Mouse (Mus musculus) intestine, postnatal 0 days (tissue): Measurements from ENCODE around the gene Lsm2. TPM values are rescaled to one million over a fixed set of nuclear protein-coding genes. Genes with fewer than 3 reads are reported as not detected.
A peak's percentile ranks its signal among the peaks of the same experiment; 100 is the strongest.
"Not testable (repeated sequence)": the region's sequence is repeated elsewhere in the genome, so short reads cannot be mapped to it uniquely, and the experiment has no call there.

Source experiments
- ATAC-seq: fragments of 200-750 bp; cut with Nextera tagmentation; 2 replicates; pipeline ENCODE4 v1.8.0; 2017; ENCODE audit warnings: mild to moderate bottlenecking, moderate TSS enrichment, moderate library complexity
- H3K27ac ChIP-seq: fragments of 300-500 bp; sonication (generic); 2 replicates; pipeline ENCODE4 v1.5.1; 2014; ENCODE audit warnings: mild to moderate bottlenecking, low read depth, low read length, moderate library complexity
- H3K27me3 ChIP-seq: fragments of 300-500 bp; sonication (generic); replicated peaks from 2 replicates; pipeline ENCODE4 v1.6.1; 2014; ENCODE audit warnings: low read length, mixed read lengths; ENCODE audit not compliant: control insufficient read depth, insufficient read depth
- H3K36me3 ChIP-seq: fragments of 300-500 bp; sonication (generic); 2 replicates; pipeline ENCODE4 v1.6.1; 2014; ENCODE audit warnings: mild to moderate bottlenecking, moderate library complexity; ENCODE audit not compliant: control insufficient read depth, insufficient read depth
- H3K4me1 ChIP-seq: fragments of 300-500 bp; sonication (generic); replicated peaks from 2 replicates; pipeline ENCODE4 v1.6.1; 2014; ENCODE audit warnings: antibody characterized with exemption, low read length, mixed read lengths; ENCODE audit not compliant: control insufficient read depth, insufficient read depth
- H3K4me2 ChIP-seq: fragments of 300-500 bp; sonication (generic); replicated peaks from 2 replicates; pipeline ENCODE4 v1.6.1; 2014; ENCODE audit warnings: low read depth, mild to moderate bottlenecking, moderate library complexity
- H3K4me3 ChIP-seq: fragments of 300-500 bp; sonication (generic); 2 replicates; pipeline ENCODE4 v1.5.1; 2014; ENCODE audit warnings: low read depth, low read length
- H3K9ac ChIP-seq: fragments of 300-500 bp; sonication (generic); 2 replicates; pipeline ENCODE4 v1.6.1; 2014; ENCODE audit warnings: mild to moderate bottlenecking, low read depth, low read length
- H3K9me3 ChIP-seq: fragments of 300-500 bp; sonication (generic); 2 replicates; pipeline ENCODE4 v1.6.1; 2016; ENCODE audit warnings: mixed run types; ENCODE audit not compliant: control insufficient read depth
- CTCF ChIP-seq: sonication (generic); IDR thresholded peaks from 2 replicates; pipeline ENCODE4 v1.5.1; 2016; ENCODE audit warnings: low read depth, mild to moderate bottlenecking, control low read depth, antibody characterized with exemption, moderate library complexity
- WGBS: fragments of 180-500 bp; shearing (Covaris S2); extraction: QIAGEN DNeasy Blood & Tissue Kit; methylation state at CpG from one replicate; pipeline ENCODE4 v1.1.7; 2014; 5-methylcytosine and 5-hydroxymethylcytosine counted together
- polyA plus RNA-seq: library from polyadenylated mRNA; unstranded; fragments of >200 nt; fragmentation: Nextera tagmentation; extraction: Ambion mirVana; gene quantifications from 2 replicates; pipeline ENCODE4 v1.2.1, GENCODE M21; 2015

Lsm2 gene
- polyA plus RNA-seq, 1 experiment from 2014 or later: 76.6 TPM

GRCm38 (mm10) chr17:34959881-34960515 is 21.7 kb upstream of the Lsm2 start:
- H3K4me3 ChIP-seq: peak overlapping the region; percentile 42
- H3K4me2 ChIP-seq: peak overlapping the region; percentile 75
- H3K27ac ChIP-seq: peak overlapping the region; percentile 89
- no peaks in the 10 kb centered on the region for H3K9me3 ChIP-seq
- peak overlapping the region; percentile 55 for H3K9ac ChIP-seq
- 10% methylated on average over 12 of the region's 12 CpGs for WGBS
- no peaks in the 10 kb centered on the region for H3K27me3 ChIP-seq
- H3K36me3 ChIP-seq: no peaks in the 10 kb centered on the region
- 0 out of 2 replicates have a peak, but pooled peaks cover 2% of the 10 kb centered on the region for H3K4me1 ChIP-seq
- ATAC-seq: no peak
- TF ChIP-seq CTCF: no peak

GRCm38 (mm10) chr17:34960702-34961493 is 20.8 kb upstream of the Lsm2 start:
- Histone ChIP-seq H3K9me3 (no peaks in the 10 kb centered on the region), H3K9ac (no peak overlapping the region), H3K4me3 (no peak overlapping the region), H3K4me2 (no peak overlapping the region), H3K4me1 (0 out of 2 replicates have a peak, but pooled peaks cover 2% of the 10 kb centered on the region), H3K36me3 (no peaks in the 10 kb centered on the region), H3K27me3 (no peaks in the 10 kb centered on the region), H3K27ac (no peak overlapping the region; the same call in none of the 2 replicates)
- ATAC-seq: no peak
- TF ChIP-seq CTCF: no peak

- H3K9ac ChIP-seq: no peak overlapping the region
- H3K27me3 ChIP-seq: no peaks in the 10 kb centered on the region
- H3K36me3 ChIP-seq: no peaks in the 10 kb centered on the region
- H3K27ac ChIP-seq: no peak overlapping the region; the same call in 1 of the 2 replicates
- ATAC-seq: no peak
- no peaks in the 10 kb centered on the region for H3K9me3 ChIP-seq
- H3K4me3 ChIP-seq: no peak overlapping the region
- H3K4me1 ChIP-seq: 0 out of 2 replicates have a peak, but pooled peaks cover 2% of the 10 kb centered on the region
- H3K4me2 ChIP-seq: no peak overlapping the region
- 53% methylated on average over 3 of the region's 3 CpGs for WGBS
- no peak for TF ChIP-seq CTCF
Observed at GRCm38 (mm10) chr17:34962125-34962524, 19.5 kb upstream of the Lsm2 start.

GRCm38 (mm10) chr17:34962841-34963240 is 18.8 kb upstream of the Lsm2 start:
- no peak for ATAC-seq
- Histone ChIP-seq H3K9me3 (no peaks in the 10 kb centered on the region), H3K9ac (no peak overlapping the region), H3K27me3 (peaks cover 3% of the 10 kb centered on the region; the same call in 1 of the 2 replicates), H3K4me3 (no peak overlapping the region), H3K4me1 (0 out of 2 replicates have a peak, but pooled peaks cover 2% of the 10 kb centered on the region), H3K27ac (no peak overlapping the region), H3K36me3 (no peaks in the 10 kb centered on the region), H3K4me2 (no peak overlapping the region)
- 81% methylated on average over 1 of the region's 1 CpGs for WGBS
- no peak for TF ChIP-seq CTCF

GRCm38 (mm10) chr17:34964640-34965049 is 17.0 kb upstream of the Lsm2 start:
- no peak for TF ChIP-seq CTCF
- no peak for ATAC-seq
- 0 out of 2 replicates have a peak, but pooled peaks cover 2% of the 10 kb centered on the region for H3K4me1 ChIP-seq
- H3K9me3 ChIP-seq: no peaks in the 10 kb centered on the region
- H3K36me3 ChIP-seq: no peaks in the 10 kb centered on the region
- no peak overlapping the region; the same call in 1 of the 2 replicates for H3K27ac ChIP-seq
- no peak overlapping the region for H3K4me2 ChIP-seq
- no peak overlapping the region for H3K4me3 ChIP-seq
- H3K9ac ChIP-seq: no peak overlapping the region
- WGBS: 26% methylated on average over 1 of the region's 1 CpGs
- H3K27me3 ChIP-seq: peaks cover 15% of the 10 kb centered on the region

GRCm38 (mm10) chr17:34965627-34966026 is 16.0 kb upstream of the Lsm2 start:
- TF ChIP-seq CTCF: no peak
- H3K4me2 ChIP-seq: no peak overlapping the region

GRCm38 (mm10) chr17:34969822-34970221 is 11.8 kb upstream of the Lsm2 start, which contains the start of gene Gm20481:
Gene Gm20481, plus strand, starts transcription at chr17:34969912.
- H3K4me1 ChIP-seq, H3K36me3 ChIP-seq, H3K4me2 ChIP-seq, H3K9ac ChIP-seq, H3K4me3 ChIP-seq, ATAC-seq, H3K27ac ChIP-seq, H3K9me3 ChIP-seq: not testable (repeated sequence)
- peaks cover 15% of the 10 kb centered on the region for H3K27me3 ChIP-seq
- WGBS: 59% methylated on average over 6 of the region's 11 CpGs

More at GRCm38 (mm10) chr17:34965627-34966026, 16.0 kb upstream of the Lsm2 start:
- Histone ChIP-seq H3K36me3 (no peaks in the 10 kb centered on the region), H3K9ac (no peak overlapping the region), H3K4me1 (0 out of 2 replicates have a peak, but pooled peaks cover 2% of the 10 kb centered on the region), H3K27me3 (peaks cover 15% of the 10 kb centered on the region), H3K4me3 (no peak overlapping the region), H3K27ac (no peak overlapping the region), H3K9me3 (no peaks in the 10 kb centered on the region)
- ATAC-seq: no peak
- WGBS: 49% methylated on average over 5 of the region's 5 CpGs

- 37% methylated on average over 18 of the region's 37 CpGs for WGBS
- H3K4me1 ChIP-seq, H3K4me3 ChIP-seq: not testable (repeated sequence)
Observed at GRCm38 (mm10) chr17:34970850-34971249, 10.8 kb upstream of the Lsm2 start.

More at GRCm38 (mm10) chr17:34970850-34971249, 10.8 kb upstream of the Lsm2 start:
- H3K9ac ChIP-seq, ATAC-seq, H3K36me3 ChIP-seq, H3K27ac ChIP-seq, H3K4me2 ChIP-seq, H3K9me3 ChIP-seq: not testable (repeated sequence)
- peaks cover 15% of the 10 kb centered on the region for H3K27me3 ChIP-seq
